Mouse (Mus musculus) megakaryocyte, embryonic 14.5 days (primary cell): Measurements from ENCODE around the gene Fars2. TPM values are rescaled to one million over a fixed set of nuclear protein-coding genes. Genes with fewer than 3 reads are reported as not detected.

Experiments
- H3K27me3 ChIP-seq: replicated peaks from 2 replicates; pipeline ENCODE3; 2012; ENCODE audit warnings: inconsistent platforms
- H3K36me3 ChIP-seq: replicated peaks from 2 replicates; pipeline ENCODE3; 2012; ENCODE audit warnings: low read length, inconsistent platforms, mixed read lengths
- H3K4me1 ChIP-seq: 2 replicates; pipeline ENCODE4 v1.6.1; 2012; ENCODE audit warnings: inconsistent platforms
- H3K4me3 ChIP-seq: replicated peaks from 2 replicates; pipeline ENCODE3; 2012; ENCODE audit warnings: moderate library complexity, mild to moderate bottlenecking, inconsistent platforms
- H3K9me3 ChIP-seq: 2 replicates; pipeline ENCODE4 v1.6.1; 2012; ENCODE audit warnings: inconsistent platforms
- FLI1 ChIP-seq: IDR thresholded peaks from 2 replicates; pipeline ENCODE4 v1.6.1; 2012; ENCODE audit warnings: low read length, inconsistent platforms, mixed read lengths
- GATA1 ChIP-seq: IDR thresholded peaks from 3 replicates; pipeline ENCODE4 v1.6.1; 2012; ENCODE audit warnings: mixed read lengths, low read length, inconsistent platforms, borderline replicate concordance
- polyA plus RNA-seq: library from polyadenylated mRNA; stranded (reverse); fragments of >175 nt; gene quantifications from 2 replicates; pipeline ENCODE4 v1.2.3, GENCODE M21; 2012; ENCODE audit warnings: low replicate concordance; ENCODE audit not compliant: insufficient read depth

Fars2 gene
- polyA plus RNA-seq, 1 experiment = 34.4 TPM

DNA sequence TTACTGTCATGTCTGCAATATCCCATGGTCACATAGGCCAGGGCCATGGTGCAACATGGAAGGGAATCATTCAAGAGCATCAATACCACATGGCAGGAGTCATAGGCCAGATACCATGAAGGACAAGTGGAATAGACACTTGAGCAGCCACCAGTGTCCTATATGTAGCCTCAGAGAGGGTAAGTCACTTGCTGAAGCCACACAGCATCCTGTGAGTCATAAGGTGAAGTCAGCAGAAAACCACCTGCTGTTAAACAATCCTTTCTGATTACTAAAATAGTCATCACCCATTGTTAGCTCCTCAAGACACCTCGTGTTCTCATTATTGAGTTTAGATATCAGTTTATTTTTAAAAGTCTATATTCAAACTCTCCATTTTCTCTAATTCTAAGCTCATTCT lies 395.9 kb downstream of the Fars2 start:
- Histone ChIP-seq H3K36me3 (no peaks in the 10 kb centered on the region), H3K4me1 (no peaks in the 10 kb centered on the region), H3K27me3 (peaks cover 5% of the 10 kb centered on the region), H3K9me3 (peaks cover 11% of the 10 kb centered on the region), H3K4me3 (no peak overlapping the region)
- TF ChIP-seq FLI1 = no peak
- no peak for TF ChIP-seq GATA1

DNA sequence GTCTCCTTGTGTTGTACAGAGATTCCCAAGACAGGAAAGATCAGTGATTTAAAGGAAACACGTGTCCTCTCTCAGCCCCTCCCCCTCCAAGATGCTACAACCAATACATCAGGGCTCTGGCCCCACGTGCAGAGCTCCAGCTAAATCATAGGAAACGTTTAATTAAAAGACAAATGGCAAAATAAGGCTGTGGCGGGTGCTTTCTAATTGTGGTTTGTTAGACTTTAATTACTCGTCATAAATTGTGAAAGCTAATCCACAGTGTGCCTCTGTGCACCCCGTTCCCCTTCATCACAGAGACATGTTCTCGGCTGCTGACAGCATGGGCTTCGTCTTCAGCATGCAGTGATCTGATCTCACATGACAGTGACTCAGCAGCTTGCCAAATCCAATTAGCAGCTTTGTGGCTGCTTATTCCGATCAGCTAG lies 400.9 kb downstream of the Fars2 start:
- H3K9me3 ChIP-seq = peaks cover 16% of the 10 kb centered on the region
- no peak overlapping the region for H3K4me3 ChIP-seq
- H3K27me3 ChIP-seq = peaks cover 7% of the 10 kb centered on the region
- H3K36me3 ChIP-seq = no peaks in the 10 kb centered on the region
- TF ChIP-seq FLI1 (no peak), GATA1 (no peak)
- H3K4me1 ChIP-seq = peaks cover 28% of the 10 kb centered on the region

GRCm38 (mm10) chr13:36527761-36528160 lies 410.5 kb downstream of the Fars2 start:
- no peaks in the 10 kb centered on the region for H3K36me3 ChIP-seq
- H3K4me1 ChIP-seq = no peaks in the 10 kb centered on the region
- peak overlapping the region; percentile 42 for H3K4me3 ChIP-seq
- no peak for TF ChIP-seq GATA1
- TF ChIP-seq FLI1 = no peak
- peaks cover 31% of the 10 kb centered on the region for H3K9me3 ChIP-seq
- peaks cover 2% of the 10 kb centered on the region for H3K27me3 ChIP-seq

- TF ChIP-seq GATA1 (no peak), FLI1 (no peak)
These were observed 411.1 kb downstream of the Fars2 start for GRCm38 (mm10) chr13:36528223-36528895.

GRCm38 (mm10) chr13:36529467-36530039 lies 412.3 kb downstream of the Fars2 start:
- H3K36me3 ChIP-seq = no peaks in the 10 kb centered on the region

More at GRCm38 (mm10) chr13:36528223-36528895, 411.1 kb downstream of the Fars2 start:
- Histone ChIP-seq H3K36me3 (no peaks in the 10 kb centered on the region), H3K4me1 (no peaks in the 10 kb centered on the region), H3K27me3 (peaks cover 2% of the 10 kb centered on the region), H3K9me3 (peaks cover 37% of the 10 kb centered on the region), H3K4me3 (no peak overlapping the region)

GRCm38 (mm10) chr13:36530852-36531251 lies 413.6 kb downstream of the Fars2 start:
- TF ChIP-seq GATA1 (no peak), FLI1 (no peak)

More at GRCm38 (mm10) chr13:36529467-36530039, 412.3 kb downstream of the Fars2 start:
- no peak overlapping the region for H3K4me3 ChIP-seq
- no peaks in the 10 kb centered on the region for H3K4me1 ChIP-seq
- no peak for TF ChIP-seq GATA1
- no peak for TF ChIP-seq FLI1
- peaks cover 2% of the 10 kb centered on the region for H3K27me3 ChIP-seq
- peaks cover 46% of the 10 kb centered on the region for H3K9me3 ChIP-seq

DNA sequence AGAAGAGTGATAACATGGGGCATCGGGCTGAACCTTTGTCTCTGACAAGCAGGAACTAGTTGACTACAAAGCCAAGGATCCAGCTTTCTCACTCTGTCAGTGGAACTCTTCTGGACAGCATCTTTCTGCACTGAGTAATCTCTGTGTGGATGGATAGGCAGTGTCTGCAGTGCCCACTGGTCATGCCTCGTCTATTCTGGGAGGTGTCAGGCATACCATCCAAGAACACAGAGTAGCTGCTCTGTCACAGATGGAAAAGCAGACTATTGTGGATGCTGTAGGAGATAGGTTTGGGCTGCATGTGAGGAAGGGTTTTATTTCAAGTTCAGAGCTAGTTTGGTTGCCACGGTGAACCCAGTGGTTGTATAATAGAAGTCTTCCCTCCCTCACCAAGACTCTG lies 414.7 kb downstream of the Fars2 start:
- H3K4me1 ChIP-seq = no peaks in the 10 kb centered on the region
- TF ChIP-seq GATA1 = no peak
- TF ChIP-seq FLI1 = no peak
- H3K27me3 ChIP-seq = peaks cover 2% of the 10 kb centered on the region
- H3K9me3 ChIP-seq = peaks cover 49% of the 10 kb centered on the region
- no peak overlapping the region for H3K4me3 ChIP-seq
- peaks cover under 1% of the 10 kb centered on the region for H3K36me3 ChIP-seq

More at GRCm38 (mm10) chr13:36530852-36531251, 413.6 kb downstream of the Fars2 start:
- Histone ChIP-seq H3K36me3 (no peaks in the 10 kb centered on the region), H3K4me3 (no peak overlapping the region), H3K9me3 (peaks cover 46% of the 10 kb centered on the region), H3K4me1 (no peaks in the 10 kb centered on the region), H3K27me3 (peaks cover 2% of the 10 kb centered on the region)

GRCm38 (mm10) chr13:36533071-36533470 lies 415.9 kb downstream of the Fars2 start:
- Histone ChIP-seq H3K4me1 (no peaks in the 10 kb centered on the region), H3K4me3 (no peak overlapping the region), H3K9me3 (peaks cover 51% of the 10 kb centered on the region), H3K36me3 (peaks cover 8% of the 10 kb centered on the region), H3K27me3 (no peaks in the 10 kb centered on the region)
- no peak for TF ChIP-seq FLI1
- no peak for TF ChIP-seq GATA1

GRCm38 (mm10) chr13:36533518-36533917 lies 416.3 kb downstream of the Fars2 start:
- no peaks in the 10 kb centered on the region for H3K4me1 ChIP-seq

DNA sequence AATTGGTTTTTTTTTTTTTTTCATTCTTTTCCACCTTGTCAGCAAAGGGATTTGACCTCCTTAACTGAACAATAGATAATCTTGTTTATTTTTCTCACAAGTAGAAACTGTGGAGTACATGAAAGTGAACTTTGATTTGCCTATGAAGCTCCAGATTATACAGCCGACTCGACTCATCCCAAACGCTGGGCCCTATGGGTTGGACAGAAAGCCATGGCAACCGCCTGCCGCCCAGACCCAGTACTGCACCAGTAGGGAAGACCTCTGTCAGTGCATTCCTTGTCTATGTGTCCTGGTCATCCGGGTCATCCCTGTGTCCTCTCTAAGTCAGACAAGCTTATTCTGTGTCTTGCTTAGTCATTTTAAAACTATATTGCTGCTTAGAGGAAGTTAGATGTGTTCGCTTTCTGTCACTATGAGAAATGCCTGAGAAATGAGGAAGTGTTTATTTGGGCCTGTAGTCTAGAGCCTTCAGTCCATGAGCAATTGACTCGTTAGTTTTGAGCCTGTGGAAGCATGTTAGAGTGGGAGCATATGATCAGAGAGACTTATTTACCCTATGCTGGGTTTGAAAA lies 416.8 kb downstream of the Fars2 start:
- H3K9me3 ChIP-seq = peaks cover 46% of the 10 kb centered on the region
- H3K36me3 ChIP-seq = peaks cover 8% of the 10 kb centered on the region
- H3K4me1 ChIP-seq = no peaks in the 10 kb centered on the region
- H3K27me3 ChIP-seq = no peaks in the 10 kb centered on the region
- no peak overlapping the region for H3K4me3 ChIP-seq
- TF ChIP-seq FLI1 (no peak), GATA1 (no peak)

More at GRCm38 (mm10) chr13:36533518-36533917, 416.3 kb downstream of the Fars2 start:
- no peak for TF ChIP-seq FLI1
- no peak for TF ChIP-seq GATA1
- Histone ChIP-seq H3K4me3 (no peak overlapping the region), H3K9me3 (peaks cover 51% of the 10 kb centered on the region), H3K36me3 (peaks cover 8% of the 10 kb centered on the region), H3K27me3 (no peaks in the 10 kb centered on the region)
